Mouse (Mus musculus): ENCODE results near the gene Trmt10c.

- TF ChIP-seq POLR2A (IDR thresholded peaks at IDR 0.05; ENCODE audit: control insufficient read depth, low read depth, low read length) (no peak), CTCF (IDR thresholded peaks at IDR 0.05; ENCODE audit: control insufficient read depth, insufficient read depth, insufficient replicate concordance, low read depth, low read length) (no peak)
These were observed 36.5 kb upstream of the Trmt10c start for GRCm38 (mm10) chr16:56074122-56074521.
